Mouse (Mus musculus): ENCODE data around the gene D10Jhu81e. TPM values are rescaled to one million over a fixed set of nuclear protein-coding genes. Genes with fewer than 3 reads are reported as not detected.

Gene D10Jhu81e
- polyA plus RNA-seq, 1 experiment from 2014 or later: 17.3 TPM

Other genes with a start within 250 kb of the D10Jhu81e start
- 6.3 and 6.4 TPM in 2 replicates for gene Trpm2, start 199.2 kb downstream of the D10Jhu81e start, polyA plus RNA-seq (2014; fragmentation: Nextera tagmentation; extraction: Ambion mirVana)
- 46.9 and 48.1 TPM in 2 replicates for gene 1810043G02Rik, start 191.3 kb downstream of the D10Jhu81e start, polyA plus RNA-seq (2014; fragmentation: Nextera tagmentation; extraction: Ambion mirVana)
- gene Pfkl, start 159.7 kb downstream of the D10Jhu81e start, polyA plus RNA-seq (2014; fragmentation: Nextera tagmentation; extraction: Ambion mirVana): 93.5 and 98.2 TPM in 2 replicates
- not detected in 2 replicates for gene Dnmt3l, start 127.8 kb downstream of the D10Jhu81e start, polyA plus RNA-seq (2014; fragmentation: Nextera tagmentation; extraction: Ambion mirVana)
- 0.09 and 0.15 TPM in 2 replicates for gene Aire, start 126.2 kb downstream of the D10Jhu81e start, polyA plus RNA-seq (2014; fragmentation: Nextera tagmentation; extraction: Ambion mirVana)
- gene Icosl, start 100.5 kb downstream of the D10Jhu81e start, polyA plus RNA-seq (2014; fragmentation: Nextera tagmentation; extraction: Ambion mirVana): 0.79 and 1.1 TPM in 2 replicates
- gene Pwp2, start 15.4 kb upstream of the D10Jhu81e start, polyA plus RNA-seq (2014; fragmentation: Nextera tagmentation; extraction: Ambion mirVana): 13.5 and 15.8 TPM in 2 replicates
- 35.5 and 39.7 TPM in 2 replicates for gene Trappc10, start 74.9 kb upstream of the D10Jhu81e start, polyA plus RNA-seq (2014; fragmentation: Nextera tagmentation; extraction: Ambion mirVana)
- gene Agpat3, start 182.7 kb upstream of the D10Jhu81e start, polyA plus RNA-seq (2014; fragmentation: Nextera tagmentation; extraction: Ambion mirVana): 80.3 and 81.5 TPM in 2 replicates
- 324 and 336 TPM in 2 replicates for gene Rrp1, start 243.3 kb upstream of the D10Jhu81e start, polyA plus RNA-seq (2014; fragmentation: Nextera tagmentation; extraction: Ambion mirVana)